Mouse (Mus musculus) CH12.LX (cell line): Measurements from ENCODE around the gene Slc35c2.

Experiments
- EP300 ChIP-seq: IDR thresholded peaks from 2 replicates; pipeline ENCODE4 v1.6.1; 2011; ENCODE audit warnings: low read length, improper control_type of control experiment
- HCFC1 ChIP-seq: IDR thresholded peaks from 2 replicates; pipeline ENCODE4 v1.6.1; 2012; ENCODE audit warnings: low read depth, mild to moderate bottlenecking, inconsistent platforms, low read length, improper control_type of control experiment
- JUN ChIP-seq: IDR thresholded peaks from 2 replicates; pipeline ENCODE4 v1.6.1; 2011; ENCODE audit warnings: low read depth, mild to moderate bottlenecking, low read length, improper control_type of control experiment, moderate library complexity; ENCODE audit not compliant: insufficient read depth
- MEF2A ChIP-seq: IDR thresholded peaks from 2 replicates; pipeline ENCODE4 v1.6.1; 2014; ENCODE audit warnings: low read depth, mild to moderate bottlenecking, inconsistent platforms, low read length, improper control_type of control experiment, borderline replicate concordance
- MXI1 ChIP-seq: IDR thresholded peaks from 2 replicates; pipeline ENCODE4 v1.6.1; 2011; ENCODE audit warnings: mild to moderate bottlenecking, low read depth, low read length, improper control_type of control experiment
- POLR2A ChIP-seq: IDR thresholded peaks from 2 replicates; pipeline ENCODE4 v1.6.1; 2011; ENCODE audit warnings: low read depth, mild to moderate bottlenecking, improper control_type of control experiment, low read length
- TCF12 ChIP-seq: IDR thresholded peaks from 2 replicates; pipeline ENCODE4 v1.6.1; 2014; ENCODE audit warnings: low read depth, mild to moderate bottlenecking, inconsistent platforms, low read length, improper control_type of control experiment
- UBTF ChIP-seq: IDR thresholded peaks from 2 replicates; pipeline ENCODE4 v1.6.1; 2012; ENCODE audit warnings: low read depth, mild to moderate bottlenecking, inconsistent platforms, low read length, improper control_type of control experiment, moderate library complexity
- ZMIZ1 ChIP-seq: IDR thresholded peaks from 2 replicates; pipeline ENCODE4 v1.6.1; 2012; ENCODE audit warnings: low read depth, mild to moderate bottlenecking, inconsistent platforms, low read length, improper control_type of control experiment

- TF ChIP-seq HCFC1 (no peak), UBTF (no peak), POLR2A (no peak), TCF12 (no peak), EP300 (no peak), ZMIZ1 (no peak), JUN (no peak), MEF2A (no peak), MXI1 (no peak)
Observed at GRCm38 (mm10) chr2:165279351-165279750, 8.3 kb downstream of the Slc35c2 start.
